Mouse (Mus musculus) embryo, embryonic 9.5 days (tissue): ENCODE results near the gene E2f4.
"Not testable (repeated sequence)": the region's sequence is repeated elsewhere in the genome, so short reads cannot be mapped to it uniquely, and the experiment has no call there.

Experiments used
- DNase-seq: peaks from one replicate; pipeline ENCODE4 v3.0.0-alpha.2; 2017; ENCODE audit errors: extremely low spot score

E2f4 gene

DNA sequence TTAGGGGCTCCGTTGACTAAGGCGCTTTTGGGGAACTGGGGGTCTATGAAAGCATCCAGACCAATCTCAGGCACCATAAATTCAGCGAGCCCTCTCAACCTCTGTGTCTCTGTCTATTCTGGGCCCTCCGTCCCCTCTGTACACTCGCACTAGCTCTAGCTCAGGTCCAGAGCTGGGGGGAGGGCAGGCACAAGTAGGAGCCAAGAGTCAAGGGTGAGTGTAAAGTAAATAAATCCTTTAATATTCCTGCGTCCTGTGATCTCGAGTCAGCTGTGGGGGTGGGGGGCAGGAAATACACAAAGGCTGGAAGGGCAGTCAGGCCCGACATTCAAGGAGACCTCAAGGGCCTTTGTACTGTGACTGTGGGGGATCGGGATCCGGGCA is 28.4 kb upstream of the E2f4 start:
- no peak for DNase-seq

DNA sequence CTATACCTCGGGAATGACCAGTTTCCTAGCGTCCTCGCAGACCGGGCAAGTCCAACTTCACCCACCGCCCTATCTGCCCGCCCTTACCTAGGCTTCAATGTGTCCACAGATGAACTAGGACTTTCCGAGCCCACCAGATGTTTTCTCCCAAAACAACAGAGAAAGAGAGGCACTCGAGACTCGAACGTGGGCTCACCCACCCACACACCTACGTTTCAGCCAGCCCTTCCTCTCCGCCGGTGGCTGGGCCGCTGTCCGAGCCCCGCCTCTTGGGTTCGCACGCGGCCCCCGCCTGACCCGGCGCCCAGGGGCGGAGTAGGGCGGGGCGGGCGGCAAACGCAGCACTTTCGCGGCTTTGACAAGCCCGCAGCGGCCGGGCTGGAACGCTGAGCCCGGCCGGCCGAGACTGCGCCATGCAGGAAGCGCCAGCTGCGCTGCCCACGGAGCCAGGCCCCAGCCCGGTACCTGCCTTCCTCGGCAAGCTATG is 28.0 kb upstream of the E2f4 start, which contains the start of gene Hsf4:
TSS of gene Hsf4 (plus strand) at position 341 of the 487 bp plus-strand sequence.
- no peak for DNase-seq

- no peak for DNase-seq
These were observed 27.2 kb upstream of the E2f4 start for GRCm38 (mm10) chr8:105270101-105270915.

DNA sequence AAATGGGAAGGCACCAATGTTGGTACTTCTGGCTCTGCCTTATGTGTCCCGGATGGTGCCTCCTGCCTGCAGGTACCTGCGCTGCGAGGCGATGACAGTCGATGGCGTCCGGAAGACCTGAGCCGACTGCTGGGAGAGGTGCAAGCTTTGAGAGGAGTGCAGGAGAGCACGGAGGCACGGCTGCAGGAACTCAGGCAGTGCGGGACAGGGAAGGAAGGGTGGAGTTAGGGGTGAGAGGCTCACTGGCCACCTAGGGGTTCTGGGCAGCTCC is 26.6 kb upstream of the E2f4 start:
- no peak for DNase-seq

- DNase-seq = no peak
These were observed 22.1 kb upstream of the E2f4 start for GRCm38 (mm10) chr8:105275387-105275786.

- no peak for DNase-seq
These were observed 21.6 kb upstream of the E2f4 start, which contains the start of gene Nol3 for GRCm38 (mm10) chr8:105275840-105276239. Gene Nol3, plus strand, starts transcription at chr8:105276140.

- DNase-seq = no peak
These were observed 21.0 kb upstream of the E2f4 start for GRCm38 (mm10) chr8:105276292-105277120.

- no peak for DNase-seq
These were observed 18.5 kb upstream of the E2f4 start for GRCm38 (mm10) chr8:105278911-105279334.

DNA sequence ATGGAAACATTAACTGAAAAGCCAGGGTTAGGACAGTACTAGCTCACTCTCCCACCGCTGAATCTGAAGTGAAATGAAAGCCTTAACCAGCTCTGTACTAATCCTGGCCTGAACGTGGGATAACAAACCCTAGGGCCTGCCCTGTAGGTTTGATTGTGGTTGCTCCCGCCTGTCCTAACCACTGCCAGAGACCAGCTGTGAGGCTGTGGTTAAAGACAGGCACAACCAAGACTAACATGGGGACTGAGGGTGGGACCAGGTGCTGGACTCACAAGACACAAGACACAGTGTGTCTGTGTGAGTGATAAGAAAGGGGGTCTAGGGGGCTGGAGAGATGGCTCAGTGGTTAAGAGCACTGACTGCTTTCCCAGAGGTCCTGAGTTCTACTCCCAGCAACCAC is 16.9 kb upstream of the E2f4 start:
- no peak for DNase-seq

- no peak for DNase-seq
These were observed 15.6 kb upstream of the E2f4 start for GRCm38 (mm10) chr8:105281821-105282220.

DNA sequence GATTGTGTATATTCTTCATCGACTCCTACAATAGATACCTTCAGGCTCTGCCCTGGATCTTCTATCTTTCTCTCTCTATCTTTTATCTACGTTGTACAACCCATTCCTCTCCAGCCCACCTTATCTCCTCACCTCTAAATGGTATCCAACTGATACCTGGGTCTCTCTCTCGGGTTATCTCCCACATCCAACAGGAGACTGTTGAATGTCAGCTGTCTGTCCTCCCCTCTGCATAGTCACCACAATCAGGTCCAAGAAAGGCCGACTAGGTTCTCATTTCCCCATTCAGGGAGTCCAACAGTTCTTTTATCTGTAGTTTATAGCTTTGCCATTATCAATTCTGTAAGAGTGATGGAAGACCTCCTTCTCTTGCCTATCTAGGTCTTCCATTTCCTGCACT is 15.2 kb upstream of the E2f4 start:
- no peak for DNase-seq

- DNase-seq = peak; percentile 42
These were observed 14.4 kb upstream of the E2f4 start for GRCm38 (mm10) chr8:105283074-105283473.

- DNase-seq = no peak
These were observed 11.9 kb upstream of the E2f4 start for GRCm38 (mm10) chr8:105285514-105285913.

- no peak for DNase-seq
These were observed 10.6 kb upstream of the E2f4 start for GRCm38 (mm10) chr8:105286907-105287306.

- no peak for DNase-seq
These were observed 9.2 kb upstream of the E2f4 start for GRCm38 (mm10) chr8:105288231-105288630.

DNA sequence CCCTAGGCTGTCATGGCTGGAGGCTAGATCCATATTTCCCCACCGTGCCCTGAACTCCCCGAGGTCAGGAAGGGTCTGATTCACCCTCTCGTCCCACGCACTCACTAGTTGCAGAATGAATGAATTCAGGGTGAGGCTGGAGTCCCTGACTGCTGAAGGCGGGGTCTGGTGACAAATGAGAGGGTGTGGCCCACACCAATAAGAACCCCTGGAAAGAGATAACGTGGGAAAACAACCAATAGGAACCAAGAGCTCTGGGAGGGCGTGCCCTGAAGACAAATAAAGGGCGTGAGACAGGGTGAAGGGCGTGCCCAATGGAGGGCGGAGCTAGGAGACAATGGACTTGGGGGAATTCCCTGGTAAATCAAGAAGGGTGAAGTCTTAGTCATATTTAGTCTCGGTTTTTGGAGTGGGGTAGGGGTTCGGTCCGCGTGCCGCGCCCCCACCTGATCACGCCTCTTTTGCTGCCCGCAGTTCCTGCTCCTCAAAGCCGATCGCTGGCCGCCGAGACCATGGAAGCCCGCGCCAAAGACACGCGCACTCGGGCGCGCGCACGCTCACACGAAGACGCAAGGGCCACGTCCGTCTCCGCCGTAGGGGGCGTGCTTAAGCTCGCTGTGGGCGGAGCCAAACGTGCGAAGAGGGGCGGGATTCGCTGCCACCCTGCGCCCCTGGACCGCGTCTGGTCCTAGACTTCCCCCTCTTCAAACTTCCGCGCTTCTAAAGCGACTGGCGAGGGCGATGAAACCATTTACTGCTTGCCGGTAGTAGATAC is 8.3 kb upstream of the E2f4 start:
- DNase-seq = peak; percentile 94

DNA sequence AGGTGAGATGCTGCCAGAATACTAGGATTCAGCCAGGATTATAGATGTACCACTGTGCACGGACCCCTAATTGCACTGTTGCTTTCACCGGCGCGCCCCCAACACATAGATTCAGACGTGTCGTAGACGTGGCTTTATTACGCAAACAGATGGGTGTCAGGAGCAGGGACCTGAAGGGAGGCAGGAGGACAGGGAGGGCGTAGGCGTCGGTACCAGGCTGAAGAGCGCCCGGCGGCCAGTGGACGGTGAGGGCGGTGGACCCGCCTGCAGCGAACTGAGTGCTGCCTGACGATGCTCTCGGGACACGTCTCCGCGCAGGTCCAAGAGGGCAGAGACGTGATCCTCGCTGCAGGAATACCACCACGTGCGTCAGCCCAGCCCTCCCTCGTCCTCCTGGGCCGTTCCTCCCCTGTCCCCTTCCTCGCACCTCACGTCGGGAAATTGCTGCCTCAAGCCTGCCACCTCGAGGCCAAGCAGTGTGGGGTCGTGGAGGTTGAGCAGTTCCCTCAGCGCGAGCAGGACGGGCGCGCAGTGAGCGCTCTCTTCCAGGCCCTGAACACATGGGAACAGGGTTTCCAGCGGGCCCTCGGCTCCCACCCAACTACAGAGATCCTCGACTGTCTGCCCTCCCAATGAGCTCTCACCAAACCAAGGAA is 7.5 kb upstream of the E2f4 start, which contains the start of gene 4931428F04Rik:
TSS of gene 4931428F04Rik (minus strand) at position 60 of the 656 bp plus-strand sequence.
- DNase-seq = peak; percentile 62

- peak; percentile 85 for DNase-seq
These were observed 6.7 kb upstream of the E2f4 start for GRCm38 (mm10) chr8:105290554-105291314.

- DNase-seq = not testable (repeated sequence)
These were observed 6.1 kb upstream of the E2f4 start for GRCm38 (mm10) chr8:105291364-105291763.

- not testable (repeated sequence) for DNase-seq
These were observed 5.7 kb upstream of the E2f4 start for GRCm38 (mm10) chr8:105291802-105292201.

DNA sequence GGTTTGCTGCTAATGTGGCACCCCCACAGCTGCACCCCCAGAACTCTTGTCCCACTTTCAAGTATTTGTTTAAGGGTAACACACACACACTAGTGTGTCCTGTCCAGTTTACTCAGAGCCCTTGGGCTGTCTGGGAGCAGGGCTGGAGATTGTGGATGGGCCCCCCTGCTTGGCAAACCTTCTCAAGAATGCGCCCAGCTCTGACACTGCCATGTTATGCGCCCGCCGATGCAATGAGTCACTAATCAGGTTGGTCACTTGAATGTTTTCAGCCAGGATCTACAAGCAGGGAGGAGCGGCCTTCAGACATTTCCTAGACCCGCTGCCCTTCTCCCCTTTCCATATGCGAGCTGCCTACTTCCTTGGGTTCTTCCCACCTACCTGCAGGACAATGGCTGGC is 5.0 kb upstream of the E2f4 start:
- DNase-seq = no peak
